Mouse (Mus musculus) bone marrow macrophage, adult 2 months (primary cell): Measurements from ENCODE around the gene St3gal4.

Source experiments
- CTCF ChIP-seq: IDR thresholded peaks from 2 replicates; pipeline ENCODE4 v1.5.1; 2012; ENCODE audit warnings: low read depth, mild to moderate bottlenecking, low read length, moderate library complexity
- POLR2A ChIP-seq: IDR thresholded peaks from 2 replicates; pipeline ENCODE4 v1.6.1; 2012; ENCODE audit warnings: mild to moderate bottlenecking, low read depth, low read length, borderline replicate concordance

GRCm38 (mm10) chr9:35114234-35114633, 4.8 kb downstream of the St3gal4 start:
- TF ChIP-seq CTCF = no peak
- TF ChIP-seq POLR2A = no peak
